Mouse (Mus musculus) limb, embryonic 11.5 days (tissue): ENCODE data around the gene Msi2. TPM values are rescaled to one million over a fixed set of nuclear protein-coding genes. Genes with fewer than 3 reads are reported as not detected.

Experiments
- ATAC-seq: fragments of 200-750 bp; cut with Nextera tagmentation; 2 replicates; pipeline ENCODE4 v1.8.0; 2017; ENCODE audit warnings: low read depth; ENCODE audit not compliant: insufficient number of reproducible peaks, low FRiP score, low TSS enrichment
- DNase-seq: peaks from one replicate; pipeline ENCODE4 v3.0.0-alpha.2; 2015; ENCODE audit warnings: low spot score
- H3K27ac ChIP-seq: fragments of 300-500 bp; sonication (generic); replicated peaks from 2 replicates; pipeline ENCODE4 v1.5.1; 2014; ENCODE audit warnings: low read depth, mild to moderate bottlenecking, low read length
- H3K27me3 ChIP-seq: fragments of 300-500 bp; sonication (generic); 2 replicates; pipeline ENCODE4 v1.6.1; 2014; ENCODE audit warnings: mild to moderate bottlenecking, low read length, mixed read lengths; ENCODE audit not compliant: control insufficient read depth, insufficient read depth
- H3K36me3 ChIP-seq: fragments of 300-500 bp; sonication (generic); 2 replicates; pipeline ENCODE4 v1.6.1; 2014; ENCODE audit warnings: mild to moderate bottlenecking, low read length, moderate library complexity, mixed read lengths; ENCODE audit not compliant: control insufficient read depth, insufficient read depth
- H3K4me1 ChIP-seq: fragments of 300-500 bp; sonication (generic); 2 replicates; pipeline ENCODE4 v1.6.1; 2014; ENCODE audit warnings: low read length, mixed read lengths; ENCODE audit not compliant: control insufficient read depth, insufficient read depth
- H3K4me2 ChIP-seq: fragments of 300-500 bp; sonication (generic); 2 replicates; pipeline ENCODE4 v1.6.1; 2014; ENCODE audit warnings: low read depth, mild to moderate bottlenecking, moderate library complexity; ENCODE audit not compliant: severe bottlenecking
- H3K4me3 ChIP-seq: fragments of 300-500 bp; sonication (generic); 2 replicates; pipeline ENCODE4 v1.5.1; 2014; ENCODE audit warnings: low read depth, low read length
- H3K9ac ChIP-seq: fragments of 300-500 bp; sonication (generic); 2 replicates; pipeline ENCODE4 v1.6.1; 2014; ENCODE audit warnings: mild to moderate bottlenecking, low read length
- H3K9me3 ChIP-seq: fragments of 300-500 bp; sonication (generic); 2 replicates; pipeline ENCODE4 v1.6.1; 2016; ENCODE audit warnings: low read length; ENCODE audit not compliant: control insufficient read depth
- WGBS: fragments of 180-500 bp; shearing (Covaris S2); extraction: QIAGEN DNeasy Blood & Tissue Kit; methylation state at CpG from one replicate; pipeline ENCODE4 v1.1.7; 2014; 5-methylcytosine and 5-hydroxymethylcytosine counted together
- polyA plus RNA-seq: library from polyadenylated mRNA; unstranded; fragments of >200 nt; fragmentation: Nextera tagmentation; extraction: Ambion mirVana; gene quantifications from 2 replicates; pipeline ENCODE4 v1.2.1, GENCODE M21; 2014

Msi2 gene
- polyA plus RNA-seq, 1 experiment from 2014 or later = 18.1 TPM

GRCm38 (mm10) chr11:88607725-88608383 lies 110.5 kb downstream of the Msi2 start:
- Histone ChIP-seq H3K4me1 (peaks cover 5% of the 10 kb centered on the region), H3K27ac (no peak overlapping the region), H3K9me3 (no peaks in the 10 kb centered on the region), H3K36me3 (peaks cover 2% of the 10 kb centered on the region; the same call in 1 of the 2 replicates), H3K9ac (no peak overlapping the region), H3K4me3 (no peak overlapping the region), H3K27me3 (no peaks in the 10 kb centered on the region), H3K4me2 (no peak overlapping the region)
- WGBS = 87% methylated on average over 12 of the region's 12 CpGs
- no peak for DNase-seq
- no peak for ATAC-seq

GRCm38 (mm10) chr11:88605771-88606170 lies 112.5 kb downstream of the Msi2 start:
- H3K9ac ChIP-seq = no peak overlapping the region
- H3K27me3 ChIP-seq = no peaks in the 10 kb centered on the region
- H3K27ac ChIP-seq = no peak overlapping the region
- H3K4me3 ChIP-seq = no peak overlapping the region
- WGBS = 92% methylated on average over 6 of the region's 6 CpGs
- no peaks in the 10 kb centered on the region for H3K9me3 ChIP-seq
- ATAC-seq = no peak
- H3K4me1 ChIP-seq = peaks cover 7% of the 10 kb centered on the region
- H3K36me3 ChIP-seq = no peaks in the 10 kb centered on the region; the same call in 1 of the 2 replicates
- no peak overlapping the region for H3K4me2 ChIP-seq
- DNase-seq = no peak

GRCm38 (mm10) chr11:88605098-88605525 lies 113.2 kb downstream of the Msi2 start:
- H3K27me3 ChIP-seq = no peaks in the 10 kb centered on the region
- H3K4me1 ChIP-seq = peaks cover 7% of the 10 kb centered on the region
- ATAC-seq (no peak), DNase-seq (no peak)
- no peaks in the 10 kb centered on the region for H3K9me3 ChIP-seq
- no peak overlapping the region for H3K4me2 ChIP-seq
- H3K36me3 ChIP-seq = no peaks in the 10 kb centered on the region; the same call in 1 of the 2 replicates
- 71% methylated on average over 12 of the region's 12 CpGs for WGBS
- no peak overlapping the region for H3K27ac ChIP-seq
- H3K9ac ChIP-seq = no peak overlapping the region
- H3K4me3 ChIP-seq = no peak overlapping the region

- 80% methylated on average over 2 of the region's 2 CpGs for WGBS
- Histone ChIP-seq H3K4me3 (no peak overlapping the region), H3K4me2 (no peak overlapping the region), H3K4me1 (peaks cover 9% of the 10 kb centered on the region), H3K27me3 (no peaks in the 10 kb centered on the region), H3K9ac (no peak overlapping the region), H3K27ac (no peak overlapping the region), H3K36me3 (no peaks in the 10 kb centered on the region; the same call in 1 of the 2 replicates), H3K9me3 (no peaks in the 10 kb centered on the region)
- DNase-seq = no peak
- ATAC-seq = no peak
These were observed 113.7 kb downstream of the Msi2 start for GRCm38 (mm10) chr11:88604635-88605034.

GRCm38 (mm10) chr11:88603366-88603765 lies 114.9 kb downstream of the Msi2 start:
- no peaks in the 10 kb centered on the region; the same call in 1 of the 2 replicates for H3K36me3 ChIP-seq
- no peak overlapping the region for H3K9ac ChIP-seq
- ATAC-seq = no peak
- H3K4me2 ChIP-seq = no peak overlapping the region
- H3K4me3 ChIP-seq = no peak overlapping the region
- WGBS = 72% methylated on average over 11 of the region's 11 CpGs
- peaks cover 17% of the 10 kb centered on the region for H3K4me1 ChIP-seq
- H3K27ac ChIP-seq = no peak overlapping the region
- DNase-seq = no peak
- H3K27me3 ChIP-seq = no peaks in the 10 kb centered on the region
- H3K9me3 ChIP-seq = no peaks in the 10 kb centered on the region

GRCm38 (mm10) chr11:88602471-88603120 lies 115.7 kb downstream of the Msi2 start:
- 29% methylated on average over 7 of the region's 7 CpGs for WGBS
- H3K27ac ChIP-seq = no peak overlapping the region
- peaks cover 17% of the 10 kb centered on the region for H3K4me1 ChIP-seq
- H3K36me3 ChIP-seq = no peaks in the 10 kb centered on the region; the same call in 1 of the 2 replicates
- H3K9ac ChIP-seq = no peak overlapping the region
- H3K9me3 ChIP-seq = no peaks in the 10 kb centered on the region
- H3K4me3 ChIP-seq = no peak overlapping the region
- no peak for ATAC-seq
- no peak for DNase-seq
- no peaks in the 10 kb centered on the region for H3K27me3 ChIP-seq
- no peak overlapping the region for H3K4me2 ChIP-seq

- H3K4me1 ChIP-seq = peaks cover 19% of the 10 kb centered on the region
- WGBS = 91% methylated on average over 3 of the region's 3 CpGs
- H3K4me2 ChIP-seq = no peak overlapping the region
These were observed 118.1 kb downstream of the Msi2 start for GRCm38 (mm10) chr11:88600194-88600593.

GRCm38 (mm10) chr11:88599332-88600130 lies 118.8 kb downstream of the Msi2 start:
- H3K36me3 ChIP-seq = no peaks in the 10 kb centered on the region; the same call in 1 of the 2 replicates
- H3K27me3 ChIP-seq = no peaks in the 10 kb centered on the region
- DNase-seq (peak; percentile 44), ATAC-seq (no peak)
- H3K4me2 ChIP-seq = no peak overlapping the region
- no peak overlapping the region for H3K9ac ChIP-seq
- no peaks in the 10 kb centered on the region for H3K9me3 ChIP-seq
- 44% methylated on average over 17 of the region's 17 CpGs for WGBS
- H3K4me3 ChIP-seq = no peak overlapping the region
- H3K27ac ChIP-seq = no peak overlapping the region; the same call in 1 of the 2 replicates
- H3K4me1 ChIP-seq = peaks cover 25% of the 10 kb centered on the region

More at GRCm38 (mm10) chr11:88600194-88600593, 118.1 kb downstream of the Msi2 start:
- ATAC-seq (no peak), DNase-seq (no peak)
- no peak overlapping the region for H3K9ac ChIP-seq
- no peaks in the 10 kb centered on the region for H3K27me3 ChIP-seq
- no peaks in the 10 kb centered on the region; the same call in 1 of the 2 replicates for H3K36me3 ChIP-seq
- no peak overlapping the region for H3K4me3 ChIP-seq
- H3K9me3 ChIP-seq = no peaks in the 10 kb centered on the region
- H3K27ac ChIP-seq = no peak overlapping the region
